Mouse (Mus musculus): ENCODE data around the gene Myb.

Gene Myb

DNA sequence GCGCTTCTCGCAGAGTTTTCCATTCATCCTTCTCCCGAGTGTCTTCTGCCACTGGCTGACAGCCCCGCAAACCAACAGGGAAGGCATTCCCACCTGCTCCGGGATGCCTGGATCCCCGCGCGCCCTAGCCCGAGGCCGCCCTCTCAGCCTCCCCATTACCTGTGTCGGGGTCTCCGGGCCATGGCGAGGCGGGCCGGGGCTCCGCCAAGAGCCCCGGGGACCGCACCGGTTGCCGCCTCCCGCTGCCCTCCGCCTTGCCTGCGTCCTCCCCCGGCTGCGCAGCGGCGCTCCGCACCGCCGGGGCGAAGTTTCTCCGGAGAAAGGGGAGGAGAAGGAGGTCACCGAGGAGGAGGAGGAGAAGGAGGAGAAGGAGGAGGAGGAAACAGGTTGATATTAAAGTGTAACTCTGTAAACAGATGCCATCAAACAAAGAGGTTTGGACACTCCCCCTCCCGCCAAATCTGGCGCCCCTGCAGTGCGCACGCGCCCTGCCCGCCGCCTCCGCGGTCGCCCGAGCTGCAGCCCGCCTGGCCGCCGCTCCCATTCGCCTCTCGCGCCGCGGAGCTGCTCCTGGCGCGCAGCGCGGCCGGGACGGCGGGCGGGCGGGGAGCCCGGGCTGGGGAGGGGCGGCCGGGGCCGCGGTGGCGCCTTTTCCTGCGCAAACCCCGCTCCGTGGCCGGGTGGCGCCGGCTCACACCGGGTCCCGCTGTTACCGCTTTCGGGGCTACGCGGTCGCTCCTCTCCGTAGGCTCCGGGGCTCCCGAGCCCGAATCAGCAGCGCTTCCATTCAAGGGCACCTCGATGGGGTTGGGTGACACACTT lies at the start of gene Myb:
Gene Myb (minus strand): TSS at position 448 of the 822 bp plus-strand sequence.
- DNase-seq (ENCODE audit: inconsistent age in 2 of 2, low spot score in 1 of 2), result peak; percentile 62 to 84

DNA sequence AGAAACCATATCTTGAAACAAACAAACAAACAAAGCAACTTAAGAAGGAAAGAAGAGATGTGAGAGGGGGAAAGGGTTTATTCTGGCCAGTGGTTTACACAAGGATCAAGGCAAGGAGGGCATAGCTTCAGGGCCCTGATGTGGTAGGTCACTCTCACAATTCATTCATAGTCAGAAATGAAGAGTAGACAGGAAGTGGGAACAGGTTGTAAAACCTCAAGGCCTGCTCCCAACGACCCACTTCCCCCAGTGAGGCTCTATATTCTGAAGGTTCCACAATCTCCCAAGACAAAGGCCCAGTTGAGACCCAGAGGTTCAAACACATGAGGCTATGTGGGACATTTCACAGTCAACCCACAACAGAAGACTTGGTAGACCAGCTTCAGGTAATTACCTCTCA lies 46.6 kb upstream of the Myb start:
- no peak for DNase-seq (ENCODE audit: inconsistent age in 2 of 2, low spot score in 1 of 2)

DNA sequence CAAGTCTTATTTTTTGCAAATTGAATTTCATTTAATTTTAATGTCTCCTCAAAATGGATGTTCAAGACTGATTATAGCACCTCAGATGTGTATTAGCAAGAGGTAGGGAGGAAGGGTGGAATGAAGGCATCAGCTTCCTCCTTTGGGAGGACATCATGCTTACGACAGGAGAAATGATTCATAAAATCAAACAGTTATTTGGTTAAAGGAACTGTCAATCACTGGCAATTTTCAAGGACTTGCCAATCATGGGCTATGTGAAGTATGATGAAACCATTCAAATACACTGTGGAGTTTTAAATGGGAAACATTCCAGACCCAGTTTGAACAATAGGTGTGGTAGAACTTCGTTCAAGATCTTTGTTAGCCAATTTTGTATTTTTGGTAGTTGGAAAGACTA lies 45.4 kb upstream of the Myb start:
- DNase-seq (ENCODE audit: inconsistent age in 2 of 2, low spot score in 1 of 2), result no peak

DNA sequence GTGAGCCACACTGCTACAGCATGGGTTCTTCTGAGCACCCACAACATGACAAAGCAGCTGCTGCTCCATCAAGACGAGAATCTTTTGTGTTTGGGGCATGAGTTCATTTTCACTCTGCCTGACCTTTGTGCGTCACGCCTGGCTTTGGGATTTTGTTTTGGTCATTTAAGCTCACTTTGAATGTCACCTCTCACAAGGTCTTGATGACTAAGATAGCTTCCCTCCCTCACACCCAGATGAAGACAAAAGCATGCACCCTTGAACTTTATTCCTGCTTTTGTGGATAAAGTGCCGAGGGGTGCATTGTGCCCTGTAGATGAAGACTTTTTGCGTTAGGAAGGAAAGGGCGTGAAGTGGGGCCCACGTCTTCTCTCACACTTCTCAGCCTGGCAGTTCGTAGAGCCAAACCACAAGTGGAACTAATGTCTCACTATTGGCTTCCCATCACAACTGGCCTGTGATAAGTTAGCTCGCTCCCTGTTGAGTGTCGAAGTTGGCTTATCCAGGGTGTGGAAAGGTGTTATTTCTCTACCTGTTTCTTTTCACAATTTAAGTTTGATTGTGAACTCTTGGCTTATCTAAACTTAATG lies 43.8 kb upstream of the Myb start:
- DNase-seq (ENCODE audit: inconsistent age in 2 of 2, low spot score in 1 of 2), result peak in 1 of 2 experiments; percentile 64

DNA sequence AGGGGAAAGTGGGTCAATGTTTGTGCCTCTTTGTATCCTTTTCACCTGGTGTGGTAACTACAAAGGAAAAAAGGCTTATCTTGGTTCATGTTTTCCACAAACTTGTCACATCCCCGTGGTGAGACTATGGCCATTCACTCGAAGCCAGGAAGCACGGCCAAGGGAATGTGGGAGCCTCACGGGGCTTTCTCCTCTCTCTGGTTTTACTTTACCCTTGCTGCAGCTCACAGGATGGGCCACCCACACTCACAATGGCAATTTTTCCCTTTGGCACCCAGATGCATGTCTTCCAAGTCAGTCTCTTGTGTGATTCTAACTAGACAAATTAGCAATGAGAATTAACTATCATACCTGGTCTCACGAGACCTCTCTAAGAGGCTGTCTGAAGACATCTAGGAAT lies 43.1 kb upstream of the Myb start:
- DNase-seq (ENCODE audit: inconsistent age in 2 of 2, low spot score in 1 of 2), result no peak

DNA sequence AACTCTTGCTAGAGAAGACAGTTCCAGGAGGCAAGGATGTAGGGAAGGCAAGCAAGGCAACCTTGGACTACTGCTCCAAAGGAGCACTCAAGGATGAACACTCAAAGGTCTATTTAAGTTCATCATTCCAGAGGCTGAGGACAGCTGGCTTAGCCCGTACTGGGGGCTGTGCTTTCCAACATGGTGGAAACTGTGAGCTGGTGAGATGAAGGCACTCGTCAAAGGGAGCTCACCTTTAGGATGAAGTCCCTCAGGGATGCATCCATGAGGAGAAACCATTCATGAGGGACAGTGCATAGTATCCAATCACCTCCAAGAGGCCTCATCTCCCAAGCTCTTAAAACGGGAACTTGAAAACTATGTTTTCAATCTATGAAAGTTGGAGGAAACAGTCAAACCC lies 42.7 kb upstream of the Myb start:
- no peak for DNase-seq (ENCODE audit: inconsistent age in 2 of 2, low spot score in 1 of 2)

DNA sequence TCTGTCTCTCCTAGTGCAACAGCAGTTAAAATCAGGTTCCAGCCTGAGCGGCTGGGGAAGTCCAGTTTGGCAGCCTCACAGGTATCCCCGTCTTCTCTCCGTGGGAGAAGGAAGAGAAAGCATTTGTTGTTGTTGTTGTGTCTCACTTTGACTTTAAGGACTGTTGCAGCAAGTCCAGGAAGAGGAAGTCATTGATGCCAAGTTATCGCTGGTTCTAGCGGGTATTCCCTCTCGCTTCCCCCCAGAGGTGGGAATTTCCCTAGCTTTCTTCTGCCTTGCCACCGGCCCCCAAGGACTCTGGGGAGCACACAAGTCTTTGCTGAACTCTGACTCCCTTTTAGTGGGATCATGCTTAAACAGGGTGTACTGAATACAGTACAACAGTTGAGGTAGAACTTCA lies 40.0 kb upstream of the Myb start:
- no peak for DNase-seq (ENCODE audit: inconsistent age in 2 of 2, low spot score in 1 of 2)

DNA sequence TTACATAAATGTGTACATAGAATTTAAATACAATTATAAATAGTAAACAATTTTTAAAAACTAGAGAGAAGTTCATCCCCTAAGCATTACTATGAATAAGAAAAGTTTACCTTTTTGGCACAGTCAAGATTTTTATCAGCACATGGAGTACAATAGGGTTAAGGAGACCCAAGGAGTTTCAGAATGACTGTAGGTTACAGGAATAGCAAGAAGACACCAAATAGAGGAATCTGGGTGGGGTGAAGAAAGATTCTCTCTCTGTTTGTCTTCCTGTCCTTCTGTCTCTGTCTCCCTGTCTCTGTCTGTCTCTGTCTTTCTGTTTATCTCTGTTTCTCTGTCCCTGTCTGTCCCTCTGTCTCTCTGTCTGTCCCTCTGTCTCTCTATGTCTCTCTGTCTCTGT lies 39.5 kb upstream of the Myb start:
- no peak for DNase-seq (ENCODE audit: inconsistent age in 2 of 2, low spot score in 1 of 2)

DNA sequence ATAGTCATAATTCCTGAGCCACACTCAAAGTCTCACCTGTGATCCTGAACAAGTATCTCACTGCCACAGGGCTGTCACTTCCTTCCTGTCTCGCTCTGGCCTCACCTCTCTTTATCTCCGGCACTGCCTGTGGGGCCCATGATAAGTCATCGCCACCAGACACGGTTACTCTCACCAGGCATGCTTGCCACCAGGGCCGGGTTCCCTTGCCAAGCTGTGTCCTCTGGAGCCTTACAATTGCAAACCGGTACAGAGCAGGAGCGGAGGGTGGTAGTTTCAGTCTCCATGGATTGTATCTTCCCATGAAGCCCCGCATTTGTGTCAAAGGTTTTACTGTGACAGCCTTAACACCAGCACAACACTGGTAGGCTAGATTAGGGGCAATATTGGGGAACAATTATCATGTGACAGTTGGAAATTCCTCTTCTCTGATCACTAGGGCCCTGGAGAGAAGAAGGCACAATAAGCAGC lies 35.9 kb upstream of the Myb start:
- DNase-seq (ENCODE audit: inconsistent age in 2 of 2, low spot score in 1 of 2), result no peak

DNA sequence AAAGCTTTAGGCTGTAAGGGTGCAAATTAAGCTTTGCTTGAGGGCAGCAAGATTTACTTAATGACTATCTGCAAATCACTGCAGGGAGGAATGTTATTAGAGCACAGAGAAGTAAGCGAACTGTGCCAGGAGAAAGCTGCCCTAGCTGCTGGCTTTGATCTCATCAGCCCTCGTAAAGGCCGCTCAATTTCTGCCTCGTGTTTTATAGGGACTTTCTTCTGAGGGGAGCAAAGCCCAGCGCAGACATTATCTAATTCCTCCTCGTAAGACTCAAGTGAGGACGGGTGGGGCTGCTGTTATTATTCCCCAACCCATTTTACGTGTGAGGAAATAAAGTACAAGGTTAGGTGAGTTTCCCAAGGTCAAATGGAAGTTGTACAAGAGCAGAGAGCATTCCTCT lies 34.8 kb upstream of the Myb start:
- DNase-seq (ENCODE audit: inconsistent age in 2 of 2, low spot score in 1 of 2), result peak in 1 of 2 experiments; percentile 57

DNA sequence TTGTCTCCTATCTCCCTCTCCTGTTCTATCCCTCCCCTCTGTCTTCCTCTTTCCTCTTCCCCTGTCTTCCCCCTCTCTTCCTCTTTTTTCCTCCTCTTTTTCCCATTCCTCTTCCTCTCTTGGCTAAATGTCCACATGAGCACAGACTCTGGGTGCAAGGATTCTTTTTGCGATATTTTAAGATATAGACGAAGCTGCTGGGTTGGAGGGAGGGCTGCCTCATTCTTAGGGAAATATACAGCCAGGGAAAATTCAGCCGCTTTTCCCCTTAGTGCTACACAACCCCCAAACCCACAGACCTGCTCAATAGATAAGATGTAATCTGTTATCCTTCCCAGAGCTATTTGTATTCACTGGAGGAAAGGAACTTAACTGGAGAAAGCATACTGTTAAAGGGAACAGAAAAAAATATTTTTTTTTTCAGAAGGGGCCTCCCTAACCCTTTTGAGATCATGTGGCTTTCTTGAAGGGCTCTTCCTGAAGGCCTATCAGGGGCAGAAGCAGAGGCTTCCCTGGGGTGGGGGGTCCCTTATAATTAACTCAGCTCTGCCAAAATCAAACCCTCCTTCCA lies 33.2 kb upstream of the Myb start:
- DNase-seq (ENCODE audit: inconsistent age in 2 of 2, low spot score in 1 of 2), result no peak

DNA sequence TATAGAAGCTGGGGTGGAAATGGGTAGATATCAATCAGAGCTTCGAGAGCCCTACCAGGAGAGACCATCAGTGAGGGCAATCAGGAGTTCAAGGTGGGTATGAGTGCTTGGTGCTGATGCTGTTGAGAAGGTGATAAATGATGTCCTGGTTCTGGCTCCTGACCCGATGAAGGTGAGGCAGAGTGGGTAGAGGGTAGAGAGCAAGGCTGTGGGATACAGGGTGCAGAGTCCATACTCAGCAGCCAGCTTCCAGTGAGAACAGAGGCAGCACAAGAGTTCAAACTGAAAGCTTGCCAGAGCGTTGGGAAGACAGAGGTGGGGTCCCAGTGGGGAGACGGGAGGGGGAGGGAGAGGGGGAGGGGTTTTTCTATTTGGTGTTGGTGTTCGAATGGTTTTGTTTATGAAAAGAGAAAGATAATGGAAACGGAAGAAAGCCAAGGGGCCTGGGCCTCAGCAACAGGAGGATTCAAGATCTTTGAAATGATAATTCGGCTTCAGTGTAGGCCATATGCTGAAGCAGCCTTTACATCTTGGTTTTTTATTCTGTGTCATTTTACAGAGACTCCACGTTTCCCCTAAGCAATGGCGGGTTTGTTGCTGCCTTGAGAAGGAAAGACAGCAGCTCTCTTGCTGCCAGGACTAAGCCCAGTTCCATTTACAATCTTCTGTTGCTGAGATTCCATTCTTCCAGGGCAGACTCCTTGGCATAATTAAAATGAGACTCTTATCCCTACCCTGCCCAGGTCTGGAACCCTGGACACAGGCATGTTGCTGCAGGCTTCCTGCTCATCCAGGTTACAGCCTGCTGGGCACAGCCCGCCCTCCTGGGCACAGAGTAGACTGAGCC lies 32.5 kb upstream of the Myb start:
- no peak for DNase-seq (ENCODE audit: inconsistent age in 2 of 2, low spot score in 1 of 2)

DNA sequence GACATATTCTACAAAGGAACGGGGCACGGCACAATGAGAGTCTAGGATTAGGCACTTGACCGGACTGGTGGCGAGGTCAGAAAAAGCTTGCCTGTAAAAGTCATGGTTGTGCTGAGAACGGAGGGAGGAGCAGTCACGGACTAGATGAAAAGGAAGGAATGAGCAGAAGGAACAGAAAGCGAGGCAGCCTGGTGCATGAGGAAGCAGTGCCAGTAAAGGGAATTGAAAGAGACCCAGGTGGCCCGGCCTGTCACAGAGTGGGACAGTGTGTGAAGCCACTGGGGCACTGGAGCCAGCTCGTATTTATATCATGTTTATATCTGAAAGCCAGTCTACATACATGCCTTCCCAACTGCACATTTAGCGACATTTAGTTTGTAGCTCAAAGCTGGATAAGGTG lies 31.7 kb upstream of the Myb start:
- DNase-seq (ENCODE audit: inconsistent age in 2 of 2, low spot score in 1 of 2), result no peak

DNA sequence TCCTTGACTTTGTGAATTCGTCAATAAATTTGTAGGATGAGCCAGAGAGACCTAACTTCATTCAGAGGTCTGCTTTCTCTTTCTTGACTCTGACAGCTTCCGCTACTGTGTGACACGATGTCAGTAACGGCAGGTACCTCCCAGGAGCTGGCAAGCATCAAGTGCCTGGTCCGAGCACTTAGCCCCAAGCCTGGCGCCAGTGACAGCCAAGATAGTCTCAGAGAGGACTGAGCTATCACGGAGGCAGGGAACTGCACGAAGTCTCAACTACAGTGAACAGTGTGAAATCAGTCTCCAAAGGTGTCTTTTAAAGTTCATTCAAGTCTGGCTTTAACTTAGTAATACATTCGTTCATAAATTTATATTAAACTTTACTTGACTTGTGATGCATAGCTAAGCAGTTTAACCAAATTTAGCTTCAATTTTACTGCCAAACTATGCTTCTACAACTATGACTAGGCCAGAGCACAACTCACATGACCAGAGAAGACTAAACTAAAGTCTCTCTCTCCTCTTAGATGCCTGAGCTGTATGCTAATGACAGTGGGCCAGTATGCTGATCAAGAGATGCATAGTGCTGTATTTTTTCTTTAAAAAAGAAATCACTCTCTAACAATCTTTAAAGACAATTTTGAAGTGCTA lies 29.1 kb upstream of the Myb start:
- DNase-seq (ENCODE audit: inconsistent age in 2 of 2, low spot score in 1 of 2), result no peak

DNA sequence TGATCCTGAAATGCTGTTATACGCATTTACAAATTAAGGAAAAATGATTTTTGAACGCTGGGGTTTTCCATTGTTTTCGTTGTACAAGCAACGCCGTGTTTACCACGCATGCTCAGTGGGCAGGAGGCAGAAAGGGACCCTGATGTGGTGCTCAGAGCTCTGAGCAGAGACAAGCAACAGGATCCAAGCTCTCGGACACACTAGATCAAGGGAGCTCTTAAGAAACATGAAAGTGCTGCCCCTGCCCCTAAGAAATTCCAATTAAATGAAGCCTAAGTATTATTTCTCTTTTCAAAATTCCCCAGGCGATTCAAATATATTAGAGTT lies 28.5 kb upstream of the Myb start:
- DNase-seq (ENCODE audit: inconsistent age in 2 of 2, low spot score in 1 of 2), result no peak

DNA sequence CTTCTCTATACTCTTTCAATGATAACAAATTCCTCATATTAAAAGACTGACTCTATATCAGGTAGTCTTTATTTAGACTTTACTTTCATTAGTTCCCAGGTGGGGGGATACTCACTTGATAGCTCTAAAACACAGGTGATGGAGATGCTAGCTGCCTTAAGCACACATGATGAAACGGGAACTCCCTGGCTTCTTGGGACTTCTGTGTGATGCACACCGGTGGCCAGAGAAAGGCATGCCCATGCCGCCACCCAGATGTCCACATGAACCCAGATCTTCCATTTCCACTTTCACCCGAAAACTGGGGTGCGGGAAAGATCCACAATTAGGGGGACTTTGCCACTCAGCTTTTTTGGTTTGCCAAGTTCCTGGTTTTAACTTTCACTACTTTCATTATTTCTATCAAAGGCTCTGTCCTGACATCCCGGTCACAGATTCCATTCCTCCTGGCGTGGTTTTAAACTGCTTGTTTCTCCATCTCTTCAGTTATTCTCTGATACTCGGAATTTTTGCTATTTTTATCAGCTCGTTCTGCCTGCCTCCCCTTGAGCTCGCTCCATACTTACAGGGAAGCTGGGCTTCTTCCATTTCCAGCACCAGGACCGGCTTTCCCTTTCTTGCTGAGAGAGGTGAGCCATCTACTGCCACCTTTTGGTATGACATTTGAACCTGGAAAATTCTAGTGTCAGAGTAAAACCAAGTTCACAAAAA lies 27.9 kb upstream of the Myb start:
- DNase-seq (ENCODE audit: inconsistent age in 2 of 2, low spot score in 1 of 2), result peak; percentile 36 to 85

DNA sequence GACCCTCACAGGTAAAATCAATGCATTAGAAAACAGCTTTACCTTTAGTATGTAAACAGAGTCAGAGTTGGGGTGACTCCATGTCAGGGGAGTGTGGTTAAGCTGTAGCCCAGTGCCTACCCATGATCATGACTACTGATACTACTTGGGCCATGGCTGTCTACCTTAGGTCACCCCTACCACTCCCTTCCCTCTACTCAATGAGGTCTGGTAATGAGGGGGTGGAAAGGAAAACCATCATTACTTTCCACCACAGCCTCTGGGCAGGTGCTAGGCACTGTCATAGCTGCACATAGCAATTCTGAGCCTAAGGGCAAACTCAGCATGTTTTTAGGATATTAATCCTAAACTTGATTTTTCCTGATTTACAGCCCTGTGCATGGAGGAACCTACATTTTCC lies 27.1 kb upstream of the Myb start:
- DNase-seq (ENCODE audit: inconsistent age in 2 of 2, low spot score in 1 of 2), result no peak

DNA sequence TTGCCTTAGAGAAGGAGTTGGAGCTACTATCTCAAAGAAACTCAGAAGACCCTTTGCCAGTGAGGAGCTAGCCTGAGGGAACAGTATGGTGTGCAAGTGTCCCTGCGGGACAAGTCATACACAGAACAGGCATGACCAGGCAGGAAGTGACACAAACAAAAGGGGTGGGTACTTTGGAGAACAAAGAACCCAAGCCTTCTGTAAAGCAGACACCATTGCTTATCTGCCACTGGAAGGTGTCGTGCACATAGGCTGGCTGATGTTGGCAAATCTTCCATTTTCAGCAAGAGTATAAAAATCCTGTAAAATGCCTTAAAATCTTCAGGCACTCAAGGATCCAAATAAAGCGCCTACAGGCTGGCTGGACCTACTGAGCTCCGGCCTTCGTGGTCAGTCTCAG lies 25.9 kb upstream of the Myb start:
- DNase-seq (ENCODE audit: inconsistent age in 2 of 2, low spot score in 1 of 2), result no peak

DNA sequence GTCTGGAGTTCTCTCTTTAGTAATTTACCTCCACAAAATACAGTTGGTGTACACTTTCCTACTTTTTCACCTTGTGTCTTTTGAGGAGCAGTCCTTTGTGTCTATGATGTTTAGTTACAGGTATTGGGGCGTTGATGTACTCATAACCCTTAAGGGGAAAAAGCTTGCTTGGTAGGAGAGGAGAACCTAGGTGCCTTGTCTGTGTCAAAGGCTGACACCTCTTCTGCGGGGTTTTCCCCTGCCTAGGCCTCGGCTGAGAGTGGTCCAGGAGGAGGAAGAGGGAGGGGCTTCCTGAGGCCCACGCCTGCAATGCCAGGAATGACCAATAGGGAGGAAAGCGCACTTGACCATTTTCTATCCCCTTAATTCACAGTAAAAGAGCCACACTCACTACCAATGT lies 17.9 kb upstream of the Myb start:
- no peak for DNase-seq (ENCODE audit: inconsistent age in 2 of 2, low spot score in 1 of 2)

DNA sequence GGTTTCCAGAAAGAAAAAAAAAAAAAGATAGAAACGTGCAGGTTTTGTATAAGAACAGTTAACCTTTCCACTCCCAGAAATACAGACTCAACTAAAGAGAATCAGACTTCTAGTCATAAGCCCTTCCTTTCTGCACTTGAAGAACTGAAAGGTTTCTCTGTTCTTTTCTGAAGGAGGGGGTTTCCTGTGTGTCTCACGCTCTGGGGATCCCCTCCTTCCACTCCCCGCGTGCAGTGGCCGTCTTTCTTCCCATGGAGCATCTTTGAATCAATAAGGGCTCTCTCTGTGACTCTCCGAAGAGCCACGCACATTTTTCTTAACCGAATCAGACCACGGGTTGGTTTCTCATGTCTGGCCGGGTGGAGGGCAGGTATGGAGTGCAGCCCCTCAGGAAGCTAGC lies 17.5 kb upstream of the Myb start:
- no peak for DNase-seq (ENCODE audit: inconsistent age in 2 of 2, low spot score in 1 of 2)

Data from adrenal gland, adult (tissue).